Mouse (Mus musculus): Measurements from ENCODE around the gene Kantr.

Gene Kantr

GRCm38 (mm10) chrX:152284746-152285145, 42.5 kb downstream of the Kantr start:
- no peak for DNase-seq (ENCODE audit: low spot score in 2 of 2)

GRCm38 (mm10) chrX:152279384-152279783, 47.9 kb downstream of the Kantr start:
- DNase-seq (ENCODE audit: low spot score in 2 of 2) = no peak

GRCm38 (mm10) chrX:152271189-152271588, 56.1 kb downstream of the Kantr start:
- DNase-seq (ENCODE audit: low spot score in 2 of 2) = no peak
